Mouse (Mus musculus) neural tube, embryonic 13.5 days (tissue): ENCODE data around the gene Uba52. TPM values are rescaled to one million over a fixed set of nuclear protein-coding genes. Genes with fewer than 3 reads are reported as not detected.
A peak's percentile ranks its signal among the peaks of the same experiment; 100 is the strongest.

Experiments
- ATAC-seq: fragments of 200-750 bp; cut with Nextera tagmentation; 2 replicates; pipeline ENCODE4 v1.8.0; 2017; ENCODE audit warnings: low read depth, mild to moderate bottlenecking, moderate TSS enrichment, moderate library complexity
- H3K27ac ChIP-seq: fragments of 300-500 bp; sonication (generic); replicated peaks from 2 replicates; pipeline ENCODE4 v1.5.1; 2015; ENCODE audit warnings: moderate library complexity, mild to moderate bottlenecking, inconsistent platforms
- H3K27me3 ChIP-seq: fragments of 300-500 bp; sonication (generic); 2 replicates; pipeline ENCODE4 v1.6.1; 2015; ENCODE audit warnings: mild to moderate bottlenecking, inconsistent platforms
- H3K36me3 ChIP-seq: fragments of 300-500 bp; sonication (generic); 2 replicates; pipeline ENCODE4 v1.6.1; 2015; ENCODE audit warnings: mild to moderate bottlenecking, inconsistent platforms
- H3K4me1 ChIP-seq: fragments of 300-500 bp; sonication (generic); replicated peaks from 2 replicates; pipeline ENCODE4 v1.6.1; 2015; ENCODE audit warnings: inconsistent platforms
- H3K4me2 ChIP-seq: fragments of 300-500 bp; sonication (generic); 2 replicates; pipeline ENCODE4 v1.6.1; 2015; ENCODE audit warnings: inconsistent platforms, mild to moderate bottlenecking, moderate library complexity
- H3K4me3 ChIP-seq: fragments of 300-500 bp; sonication (generic); 2 replicates; pipeline ENCODE4 v1.5.1; 2015; ENCODE audit warnings: mild to moderate bottlenecking, inconsistent platforms
- H3K9ac ChIP-seq: fragments of 300-500 bp; sonication (generic); 2 replicates; pipeline ENCODE4 v1.6.1; 2015; ENCODE audit warnings: moderate library complexity, mild to moderate bottlenecking, inconsistent platforms
- H3K9me3 ChIP-seq: fragments of 300-500 bp; sonication (generic); 2 replicates; pipeline ENCODE4 v1.6.1; 2016; ENCODE audit warnings: inconsistent platforms
- WGBS: fragments of 180-500 bp; shearing (Covaris S2); methylation state at CpG from one replicate; pipeline ENCODE4 v1.1.7; 2015; 5-methylcytosine and 5-hydroxymethylcytosine counted together
- polyA plus RNA-seq: library from polyadenylated mRNA; unstranded; fragments of >200 nt; fragmentation: Nextera tagmentation; extraction: Ambion mirVana; gene quantifications from 2 replicates; pipeline ENCODE4 v1.2.1, GENCODE M21; 2015

The Uba52 gene
- polyA plus RNA-seq: 787 and 800 TPM in 2 replicates

DNA sequence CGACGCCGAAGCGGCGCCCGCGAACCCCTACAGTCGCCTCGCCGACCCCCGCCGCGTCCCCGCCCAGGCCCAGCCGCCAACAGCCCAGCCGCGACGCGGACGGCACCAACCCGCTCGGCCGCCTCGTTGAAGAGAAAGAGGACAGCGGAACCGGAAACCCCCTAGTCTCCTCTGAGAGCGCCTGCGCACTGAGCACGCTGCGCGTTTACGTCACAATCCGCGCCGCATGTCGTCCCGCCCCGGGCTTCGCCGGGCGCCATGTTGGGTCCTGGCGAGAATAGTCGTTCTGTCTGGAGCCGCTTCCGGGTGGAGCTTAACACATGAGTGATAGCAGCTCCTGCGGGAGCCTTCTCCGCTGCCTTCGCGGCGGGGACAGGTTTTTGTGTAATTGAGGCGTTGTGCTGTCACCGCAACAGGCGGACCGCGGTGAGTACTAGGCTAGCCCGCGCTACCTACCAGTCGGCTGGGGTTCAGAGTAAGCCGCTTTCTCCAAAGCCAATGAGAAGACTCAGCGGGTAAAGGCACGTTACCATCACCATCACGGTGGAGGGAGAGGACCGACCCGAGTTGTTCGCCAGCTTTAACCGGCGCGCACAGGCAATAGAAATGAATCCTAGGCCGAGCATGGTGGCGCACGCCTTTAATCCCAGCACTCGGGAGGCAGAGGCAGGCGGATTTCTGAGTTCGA, at the start of gene Uba52:
TSS of gene Uba52 (minus strand) at position 574 of the 688 bp plus-strand sequence.
- Histone ChIP-seq H3K27me3 (no peaks in the 10 kb centered on the region), H3K36me3 (peaks cover 41% of the 10 kb centered on the region), H3K9me3 (no peaks in the 10 kb centered on the region), H3K4me2 (peak within 1 kb of the TSS; percentile 99), H3K27ac (peak within 1 kb of the TSS; percentile 97), H3K4me3 (peak within 1 kb of the TSS; percentile 97), H3K4me1 (peaks cover 42% of the 10 kb centered on the region), H3K9ac (peak within 1 kb of the TSS; percentile 88)
- WGBS: under 1% methylated on average over 74 of the region's 74 CpGs
- peak; percentile 81 for ATAC-seq

GRCm38 (mm10) chr8:70560096-70560495, 49.5 kb upstream of the Uba52 start:
- Histone ChIP-seq H3K4me2 (no peak overlapping the region), H3K4me3 (no peak overlapping the region), H3K27ac (no peak overlapping the region), H3K4me1 (peaks cover 32% of the 10 kb centered on the region), H3K9ac (no peak overlapping the region), H3K36me3 (no peaks in the 10 kb centered on the region), H3K27me3 (no peaks in the 10 kb centered on the region), H3K9me3 (no peaks in the 10 kb centered on the region)
- no peak for ATAC-seq
- WGBS: 85% methylated on average over 2 of the region's 2 CpGs

DNA sequence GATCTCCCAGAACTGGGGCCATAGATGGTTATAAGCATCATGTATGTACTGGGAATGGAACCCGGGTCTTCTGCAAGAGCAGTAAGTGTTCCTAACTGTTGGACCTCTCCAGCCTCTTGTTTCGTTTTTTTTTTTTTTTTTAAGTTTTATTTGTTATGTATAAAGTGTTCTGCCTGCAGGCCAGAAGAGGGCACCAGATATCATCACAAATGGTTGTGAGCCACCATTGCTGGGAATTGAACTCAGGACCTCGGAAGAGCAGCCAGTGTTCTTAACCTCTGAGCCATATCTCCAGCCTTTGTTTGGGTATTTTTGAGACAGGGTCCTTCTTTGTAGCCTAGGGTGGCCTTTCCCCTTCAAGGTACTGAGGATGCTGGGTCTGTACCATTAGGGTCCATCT, 48.4 kb upstream of the Uba52 start:
- no peaks in the 10 kb centered on the region for H3K36me3 ChIP-seq
- no peaks in the 10 kb centered on the region for H3K9me3 ChIP-seq
- no peak for ATAC-seq
- H3K4me1 ChIP-seq: peaks cover 28% of the 10 kb centered on the region
- no peak overlapping the region for H3K9ac ChIP-seq
- no peaks in the 10 kb centered on the region for H3K27me3 ChIP-seq
- no peak overlapping the region for H3K4me3 ChIP-seq
- H3K4me2 ChIP-seq: no peak overlapping the region
- H3K27ac ChIP-seq: no peak overlapping the region
- 76% methylated on average over 3 of the region's 3 CpGs for WGBS

GRCm38 (mm10) chr8:70558334-70558733, 47.7 kb upstream of the Uba52 start:
- H3K4me2 ChIP-seq: no peak overlapping the region
- no peaks in the 10 kb centered on the region for H3K9me3 ChIP-seq
- H3K4me3 ChIP-seq: no peak overlapping the region
- ATAC-seq: no peak
- H3K4me1 ChIP-seq: peaks cover 35% of the 10 kb centered on the region
- peak overlapping the region; percentile 28; the same call in 1 of the 2 replicates for H3K27ac ChIP-seq
- H3K27me3 ChIP-seq: no peaks in the 10 kb centered on the region
- 80% methylated on average over 4 of the region's 4 CpGs for WGBS
- H3K36me3 ChIP-seq: no peaks in the 10 kb centered on the region
- no peak overlapping the region for H3K9ac ChIP-seq

DNA sequence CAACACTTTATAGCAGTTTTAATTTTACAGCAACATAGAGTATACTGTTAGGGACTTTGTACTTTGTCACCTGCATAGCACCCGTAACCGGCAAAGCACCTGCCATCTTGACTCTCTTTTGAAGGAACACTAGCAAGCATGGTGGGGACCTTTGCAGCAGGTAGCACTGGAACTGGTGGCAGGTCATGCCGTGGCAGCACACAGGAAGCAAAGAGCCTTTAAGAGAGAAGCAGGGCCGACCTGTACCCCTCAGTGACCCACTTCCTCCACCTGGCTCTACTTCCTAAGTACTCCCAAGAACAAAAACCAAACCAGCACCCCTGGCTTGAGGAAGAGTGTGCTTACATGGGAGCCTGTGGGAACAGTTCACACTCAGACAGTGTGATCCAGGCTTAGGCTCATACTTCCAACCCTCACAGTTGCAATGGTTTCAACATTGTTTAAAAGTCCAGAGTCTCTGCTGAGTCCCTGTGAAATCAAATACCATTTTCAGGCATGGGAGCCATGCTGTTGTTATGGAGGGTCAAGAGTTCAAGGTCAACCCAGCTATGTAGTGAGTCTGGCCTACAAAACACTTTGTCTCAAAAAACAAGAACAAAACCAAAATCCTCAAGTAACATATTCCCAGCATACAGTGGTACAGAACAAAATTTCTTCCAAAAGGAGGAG, 44.6 kb upstream of the Uba52 start:
- no peaks in the 10 kb centered on the region for H3K36me3 ChIP-seq
- H3K4me1 ChIP-seq: peaks cover 34% of the 10 kb centered on the region
- no peak overlapping the region for H3K4me3 ChIP-seq
- no peak overlapping the region for H3K9ac ChIP-seq
- WGBS: 91% methylated on average over 4 of the region's 4 CpGs
- ATAC-seq: no peak
- H3K27me3 ChIP-seq: no peaks in the 10 kb centered on the region
- H3K27ac ChIP-seq: no peak overlapping the region
- no peak overlapping the region for H3K4me2 ChIP-seq
- H3K9me3 ChIP-seq: no peaks in the 10 kb centered on the region

- Histone ChIP-seq H3K27ac (peak overlapping the region; percentile 54), H3K4me1 (peaks cover 34% of the 10 kb centered on the region), H3K4me3 (no peak overlapping the region), H3K27me3 (no peaks in the 10 kb centered on the region), H3K9ac (no peak overlapping the region), H3K36me3 (no peaks in the 10 kb centered on the region), H3K4me2 (no peak overlapping the region), H3K9me3 (no peaks in the 10 kb centered on the region)
- no peak for ATAC-seq
These were observed 43.1 kb upstream of the Uba52 start for GRCm38 (mm10) chr8:70553740-70554139.

- no peak overlapping the region for H3K9ac ChIP-seq
- no peak for ATAC-seq
- no peak overlapping the region for H3K27ac ChIP-seq
- no peak overlapping the region for H3K4me2 ChIP-seq
- WGBS: 61% methylated on average over 1 of the region's 1 CpGs
- no peaks in the 10 kb centered on the region for H3K27me3 ChIP-seq
- no peaks in the 10 kb centered on the region for H3K9me3 ChIP-seq
- H3K36me3 ChIP-seq: no peaks in the 10 kb centered on the region
- H3K4me1 ChIP-seq: peaks cover 34% of the 10 kb centered on the region
- no peak overlapping the region for H3K4me3 ChIP-seq
These were observed 42.2 kb upstream of the Uba52 start for GRCm38 (mm10) chr8:70552836-70553235.

- Histone ChIP-seq H3K27me3 (no peaks in the 10 kb centered on the region), H3K36me3 (no peaks in the 10 kb centered on the region), H3K9me3 (no peaks in the 10 kb centered on the region), H3K4me2 (no peak overlapping the region), H3K27ac (0 out of 2 replicates have a peak overlapping the region, but pooled peaks have one; percentile 1), H3K4me3 (no peak overlapping the region), H3K9ac (no peak overlapping the region), H3K4me1 (peaks cover 27% of the 10 kb centered on the region)
- WGBS: 75% methylated on average over 3 of the region's 3 CpGs
- no peak for ATAC-seq
These were observed 41.1 kb upstream of the Uba52 start for GRCm38 (mm10) chr8:70551558-70552161.

DNA sequence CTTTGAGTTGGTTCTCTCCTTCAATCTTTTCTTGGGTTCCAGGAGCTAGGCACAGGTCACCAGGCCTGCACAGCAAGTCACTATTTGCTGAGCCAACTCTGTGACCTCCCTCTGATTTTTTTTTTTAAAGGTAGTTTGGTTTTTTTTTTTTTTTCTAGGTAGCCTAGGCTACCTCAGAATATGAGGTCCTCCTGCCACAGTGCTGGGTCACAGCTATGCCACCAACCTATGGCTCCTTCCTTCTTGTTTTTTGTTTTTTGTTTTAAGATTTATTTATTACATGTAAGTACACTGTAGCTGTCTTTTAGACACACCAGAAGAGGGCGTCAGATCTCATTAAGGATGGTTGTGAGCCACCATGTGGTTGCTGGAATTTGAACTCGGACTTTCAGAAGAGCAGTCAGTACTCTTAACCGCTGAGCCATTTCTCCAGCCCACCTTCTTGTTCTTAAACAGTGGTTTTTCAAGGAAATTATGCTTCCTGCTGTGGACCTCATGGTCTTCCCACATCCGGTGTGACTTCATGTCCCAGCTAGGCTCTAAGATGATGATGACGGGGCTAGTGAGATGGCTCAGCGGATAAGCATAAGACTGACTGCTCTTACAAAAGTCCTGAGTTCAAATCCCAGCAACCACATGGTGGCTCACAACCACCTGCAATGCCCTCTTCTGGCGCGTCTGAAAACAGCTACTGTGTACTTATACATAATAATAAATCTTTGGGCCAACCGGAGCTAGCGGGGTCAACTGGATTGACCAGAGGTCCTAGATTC, 39.0 kb upstream of the Uba52 start:
- no peaks in the 10 kb centered on the region for H3K9me3 ChIP-seq
- H3K4me2 ChIP-seq: no peak overlapping the region
- no peaks in the 10 kb centered on the region for H3K36me3 ChIP-seq
- peaks cover 32% of the 10 kb centered on the region for H3K4me1 ChIP-seq
- no peak overlapping the region for H3K27ac ChIP-seq
- 91% methylated on average over 10 of the region's 10 CpGs for whole genome bisulfite sequencing
- no peak overlapping the region for H3K4me3 ChIP-seq
- no peak overlapping the region for H3K9ac ChIP-seq
- no peaks in the 10 kb centered on the region for H3K27me3 ChIP-seq
- ATAC-seq: no peak

DNA sequence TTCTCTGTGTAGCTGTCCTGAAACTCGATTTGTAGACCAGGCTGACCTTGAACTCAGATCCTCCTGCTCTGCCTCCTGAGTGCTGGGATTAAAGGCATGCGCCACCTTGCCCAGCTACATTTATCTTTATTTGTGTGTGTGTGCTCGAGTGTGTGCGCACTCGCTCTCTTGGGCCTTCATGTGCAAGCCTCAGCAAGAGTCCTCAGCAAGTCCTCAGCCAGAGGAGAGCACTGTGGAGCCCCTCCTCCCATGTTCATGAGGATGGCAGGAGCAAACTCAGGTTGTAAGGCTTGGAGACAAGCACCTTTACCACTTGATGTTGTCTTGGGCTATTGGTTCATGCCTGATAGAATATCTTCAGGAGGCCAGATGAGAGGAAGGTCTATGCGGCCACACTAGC, 37.2 kb upstream of the Uba52 start:
- ATAC-seq: no peak
- no peak overlapping the region for H3K4me3 ChIP-seq
- no peaks in the 10 kb centered on the region for H3K27me3 ChIP-seq
- H3K9me3 ChIP-seq: no peaks in the 10 kb centered on the region
- H3K4me1 ChIP-seq: peaks cover 26% of the 10 kb centered on the region
- no peaks in the 10 kb centered on the region for H3K36me3 ChIP-seq
- H3K4me2 ChIP-seq: no peak overlapping the region
- WGBS: 88% methylated on average over 6 of the region's 6 CpGs
- no peak overlapping the region for H3K9ac ChIP-seq
- no peak overlapping the region for H3K27ac ChIP-seq

DNA sequence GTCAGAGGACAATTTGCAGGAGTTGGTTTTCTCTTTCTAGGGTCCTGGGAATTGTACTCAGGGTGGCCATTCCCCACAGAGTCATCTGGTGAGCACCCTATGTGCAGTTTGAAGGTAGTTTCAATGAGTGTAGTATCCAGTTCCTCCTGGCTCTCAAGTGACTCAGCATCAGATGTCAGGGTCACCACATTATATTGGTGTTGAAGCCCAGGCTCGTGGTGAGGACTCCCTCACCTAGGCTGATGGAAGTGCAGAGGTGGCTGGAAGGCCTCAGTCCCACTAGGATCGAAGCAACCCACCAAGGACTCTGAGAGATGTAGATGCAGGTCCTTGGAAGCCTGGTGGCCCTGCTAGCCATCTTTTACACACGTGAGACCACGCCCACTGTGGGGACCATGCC, 35.8 kb upstream of the Uba52 start:
- H3K36me3 ChIP-seq: no peaks in the 10 kb centered on the region
- no peak overlapping the region for H3K4me3 ChIP-seq
- no peak overlapping the region for H3K27ac ChIP-seq
- H3K9me3 ChIP-seq: no peaks in the 10 kb centered on the region
- no peak for ATAC-seq
- H3K9ac ChIP-seq: no peak overlapping the region
- no peak overlapping the region for H3K4me2 ChIP-seq
- 92% methylated on average over 4 of the region's 4 CpGs for WGBS
- H3K27me3 ChIP-seq: no peaks in the 10 kb centered on the region
- H3K4me1 ChIP-seq: peaks cover 28% of the 10 kb centered on the region

- no peak for ATAC-seq
- Histone ChIP-seq H3K4me3 (no peak overlapping the region), H3K27me3 (no peaks in the 10 kb centered on the region), H3K4me1 (peaks cover 43% of the 10 kb centered on the region), H3K9ac (0 out of 2 replicates have a peak overlapping the region, but pooled peaks have one; percentile 22), H3K9me3 (no peaks in the 10 kb centered on the region), H3K36me3 (no peaks in the 10 kb centered on the region), H3K4me2 (no peak overlapping the region), H3K27ac (no peak overlapping the region)
- WGBS: 73% methylated on average over 6 of the region's 6 CpGs
These were observed 33.6 kb upstream of the Uba52 start for GRCm38 (mm10) chr8:70544200-70544687.
